Comparison of ENCODE assay signal across 12 mouse cellular contexts in genomic region chr6:142858937-142859336, GRCm38 (mm10). TPM values are rescaled to one million over a fixed set of nuclear protein-coding genes. Genes with fewer than 3 reads are reported as not detected.
A peak's percentile ranks its signal among the peaks of the same experiment; 100 is the strongest.
DNase-seq lines count a peak whose midpoint lies in the region; ATAC-seq lines count a peak whose summit lies in the region.
"Had no signal": no experiment of that assay in that cellular context is flagged by ENCODE, and none has a peak within 500 bp of the region (broad histone marks: within the 10 kb centered on the region; RNA-seq: fewer than 3 reads in every experiment).

No protein-coding gene starts in this region.

- no peak for ATAC-seq in intestine, embryonic 14.5 days (replicated peaks; ENCODE audit: low FRiP score, low TSS enrichment, low read depth)
- no peak for ATAC-seq in intestine, embryonic 15.5 days
- ATAC-seq in granulocyte monocyte progenitor cell, adult 5-6 weeks (replicated peaks; ENCODE audit: poor library complexity, severe bottlenecking) = 0 out of 2 replicates have a peak, but pooled peaks have one; percentile 20
- no peak for ATAC-seq in midbrain, embryonic 15.5 days (replicated peaks)

- H3K9ac ChIP-seq in intestine, embryonic 14.5 days (ENCODE audit: low read length) = no peak overlapping the region
- H3K9ac ChIP-seq in intestine, embryonic 15.5 days = no peak overlapping the region
- no peak overlapping the region for H3K9ac ChIP-seq in midbrain, embryonic 15.5 days
- H3K9ac ChIP-seq: limb, embryonic 15.5 days had no signal

- H3K36me3 ChIP-seq in intestine, embryonic 14.5 days (ENCODE audit: control insufficient read depth, insufficient read depth, low read length) = no peaks in the 10 kb centered on the region
- H3K36me3 ChIP-seq in intestine, embryonic 15.5 days = no peaks in the 10 kb centered on the region
- H3K36me3 ChIP-seq in midbrain, embryonic 15.5 days (replicated peaks) = 0 out of 2 replicates have a peak, but pooled peaks cover 3% of the 10 kb centered on the region
- H3K36me3 ChIP-seq: limb, embryonic 15.5 days had no signal

- no peaks in the 10 kb centered on the region for H3K9me3 ChIP-seq in intestine, embryonic 14.5 days (ENCODE audit: control insufficient read depth, low read length)
- H3K9me3 ChIP-seq in intestine, embryonic 15.5 days = no peaks in the 10 kb centered on the region
- no peaks in the 10 kb centered on the region for H3K9me3 ChIP-seq in midbrain, embryonic 15.5 days
- H3K9me3 ChIP-seq: limb, embryonic 15.5 days had no signal

- no peaks in the 10 kb centered on the region for H3K27me3 ChIP-seq in intestine, embryonic 14.5 days (replicated peaks; ENCODE audit: control insufficient read depth, insufficient read depth, low read length)
- H3K27me3 ChIP-seq in intestine, embryonic 15.5 days (replicated peaks) = no peaks in the 10 kb centered on the region
- no peaks in the 10 kb centered on the region for H3K27me3 ChIP-seq in midbrain, embryonic 15.5 days (replicated peaks)
- H3K27me3 ChIP-seq: limb, embryonic 15.5 days had no signal

- H3K4me2 ChIP-seq in intestine, embryonic 14.5 days (ENCODE audit: low read length) = no peak overlapping the region
- H3K4me2 ChIP-seq in intestine, embryonic 15.5 days (replicated peaks) = no peak overlapping the region
- no peak overlapping the region for H3K4me2 ChIP-seq in midbrain, embryonic 15.5 days
- H3K4me2 ChIP-seq: heart, embryonic 11.5 days; limb, embryonic 15.5 days had no signal

- 94% methylated on average over 2 of the region's 2 CpGs for WGBS in intestine, embryonic 14.5 days
- 92% methylated on average over 2 of the region's 2 CpGs for WGBS in intestine, embryonic 15.5 days
- whole genome bisulfite sequencing in midbrain, embryonic 15.5 days = 95% methylated on average over 2 of the region's 2 CpGs

- H3K27ac ChIP-seq in intestine, embryonic 14.5 days (ENCODE audit: low read depth) = no peak overlapping the region
- H3K27ac ChIP-seq in intestine, embryonic 15.5 days = no peak overlapping the region
- H3K27ac ChIP-seq in midbrain, embryonic 15.5 days = no peak overlapping the region
- H3K27ac ChIP-seq: limb, embryonic 15.5 days had no signal

- H3K4me3 ChIP-seq in intestine, embryonic 14.5 days (ENCODE audit: low read depth, low read length) = no peak overlapping the region
- H3K4me3 ChIP-seq in intestine, embryonic 15.5 days (replicated peaks) = no peak overlapping the region
- H3K4me3 ChIP-seq in midbrain, embryonic 15.5 days = no peak overlapping the region
- H3K4me3 ChIP-seq: limb, embryonic 15.5 days had no signal

- DNase-seq in intestine, embryonic 14.5 days (ENCODE audit: low spot score) = peak; percentile 46
- peak; percentile 29 to 43 for DNase-seq in thymus, postnatal 10 days (ENCODE audit: low spot score in 2 of 2)
- DNase-seq in thymus, adult 18-20 months = no peak
- DNase-seq in thymus, postnatal 4 days = peak; percentile 70
- DNase-seq in layer of hippocampus, adult 9-10 months (ENCODE audit: low spot score) = no peak
- DNase-seq: cerebellum, adult 11-12 months had no signal

- H3K4me1 ChIP-seq in intestine, embryonic 14.5 days (replicated peaks; ENCODE audit: control insufficient read depth, insufficient read depth, low read length) = no peaks in the 10 kb centered on the region; the same call in none of the 2 replicates
- H3K4me1 ChIP-seq in intestine, embryonic 15.5 days (replicated peaks) = peaks cover 3% of the 10 kb centered on the region; the same call in 1 of the 2 replicates
- peaks cover 11% of the 10 kb centered on the region; the same call in 1 of the 2 replicates for H3K4me1 ChIP-seq in midbrain, embryonic 15.5 days

RNA-seq across cellular contexts. Expression of gene Sult6b2, which starts 54.6 kb away (rescaled TPM):
- 0.19 and 0.28 TPM in 2 replicates for polyA plus RNA-seq in intestine, embryonic 14.5 days (2014; fragmentation: Nextera tagmentation; extraction: Ambion mirVana)
- polyA plus RNA-seq in intestine, embryonic 15.5 days (2015; fragmentation: Nextera tagmentation; extraction: Ambion mirVana) = 20.9 and 24.9 TPM in 2 replicates
- not detected in 2 replicates for total RNA-seq in granulocyte monocyte progenitor cell, adult 5-6 weeks (2014; fragmentation: Nextera tagmentation)
- not detected in 2 replicates for total RNA-seq in granulocyte monocyte progenitor cell, adult 5-6 weeks (2017)
- polyA plus RNA-seq in midbrain, embryonic 15.5 days (2015; fragmentation: Nextera tagmentation; extraction: Ambion mirVana) = 0.17 and 0.38 TPM in 2 replicates
- total RNA-seq: monocyte, adult 5-6 weeks had no signal

Comparison
In these comparisons a context has a peak if more than half of its experiments do, and no peak if none do; other contexts are left out.
1. DNase-seq: peak in intestine, embryonic 14.5 days (single experiment), thymus, postnatal 10 days (2 of 2) and thymus, postnatal 4 days (single experiment); none in thymus, adult 18-20 months (0 of 2) and layer of hippocampus, adult 9-10 months (single experiment).
2. RNA of gene Sult6b2, which starts 54.6 kb away (polyA plus RNA-seq): 20.9 to 24.9 TPM in intestine, embryonic 15.5 days; 0.19 to 0.28 TPM in intestine, embryonic 14.5 days and 0.17 to 0.38 TPM in midbrain, embryonic 15.5 days; every median in the first group is over 10 times any median in the second.